Mouse (Mus musculus) mesoderm, embryonic 11.5 days (tissue): Measurements from ENCODE around the gene Ergic3.

Experiments
- DNase-seq: peaks from one replicate; pipeline ENCODE4 v3.0.0-alpha.2; 2012; ENCODE audit warnings: low read depth, low spot score

Gene Ergic3

DNA sequence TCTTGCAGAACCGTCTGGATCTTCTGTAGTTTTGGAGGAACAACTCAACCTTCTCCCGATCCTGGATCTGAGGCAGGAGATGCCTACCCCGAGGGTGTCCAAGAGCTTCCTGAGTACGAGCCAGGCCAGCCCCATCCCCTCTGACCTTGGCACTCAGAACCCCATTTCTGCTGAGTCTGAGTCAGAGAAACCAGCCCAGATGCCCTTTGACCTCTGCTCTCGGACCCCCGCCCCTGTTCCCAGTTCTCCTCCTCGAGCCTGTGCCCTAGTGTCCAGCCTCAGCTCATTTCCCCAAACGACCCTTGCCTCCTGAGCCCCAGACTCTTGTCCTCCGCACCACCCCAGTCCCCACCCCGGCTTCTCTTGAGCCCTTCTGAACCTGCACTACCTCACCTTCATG, 58.3 kb downstream of the Ergic3 start:
- DNase-seq, result no peak
